Mouse (Mus musculus) naive thymus-derived CD4-positive, alpha-beta T cell, adult 2 months (primary cell): Measurements from ENCODE around the gene Mad1l1.

Experiments
- DNase-seq: peaks from one replicate; pipeline ENCODE4 v3.0.0-alpha.2; 2011; ENCODE audit warnings: low read depth

Gene Mad1l1

GRCm38 (mm10) chr5:140324058-140324457 lies 2.7 kb upstream of the Mad1l1 start:
- DNase-seq, result no peak

- no peak for DNase-seq
Measured at GRCm38 (mm10) chr5:140321756-140322575, 614 bp upstream of the Mad1l1 start.

- DNase-seq, result no peak
Measured at GRCm38 (mm10) chr5:140316716-140317115, 4.6 kb downstream of the Mad1l1 start.

- no peak for DNase-seq
Measured at GRCm38 (mm10) chr5:140307602-140308001, 13.8 kb downstream of the Mad1l1 start.

- no peak for DNase-seq
Measured at GRCm38 (mm10) chr5:140306016-140306415, 15.3 kb downstream of the Mad1l1 start.

- no peak for DNase-seq
Measured at GRCm38 (mm10) chr5:140298291-140298690, 23.1 kb downstream of the Mad1l1 start.

- DNase-seq, result peak; percentile 87
Measured at GRCm38 (mm10) chr5:140292152-140292551, 29.2 kb downstream of the Mad1l1 start.

GRCm38 (mm10) chr5:140289161-140289560 lies 32.2 kb downstream of the Mad1l1 start:
- no peak for DNase-seq

- DNase-seq, result no peak
Measured at GRCm38 (mm10) chr5:140288287-140288686, 33.1 kb downstream of the Mad1l1 start.

GRCm38 (mm10) chr5:140284761-140285160 lies 36.6 kb downstream of the Mad1l1 start:
- DNase-seq, result no peak

GRCm38 (mm10) chr5:140284011-140284410 lies 37.3 kb downstream of the Mad1l1 start:
- DNase-seq, result no peak

GRCm38 (mm10) chr5:140282900-140283299 lies 38.5 kb downstream of the Mad1l1 start:
- DNase-seq, result peak; percentile 20

GRCm38 (mm10) chr5:140282376-140282775 lies 39.0 kb downstream of the Mad1l1 start:
- DNase-seq, result peak; percentile 29

GRCm38 (mm10) chr5:140280205-140280604 lies 41.1 kb downstream of the Mad1l1 start:
- DNase-seq, result no peak

- DNase-seq, result no peak
Measured at GRCm38 (mm10) chr5:140276779-140277178, 44.6 kb downstream of the Mad1l1 start.

GRCm38 (mm10) chr5:140270976-140271685 lies 50.2 kb downstream of the Mad1l1 start:
- DNase-seq, result peak; percentile 57

GRCm38 (mm10) chr5:140268396-140268795 lies 53.0 kb downstream of the Mad1l1 start:
- no peak for DNase-seq

GRCm38 (mm10) chr5:140267061-140267460 lies 54.3 kb downstream of the Mad1l1 start:
- DNase-seq, result no peak

GRCm38 (mm10) chr5:140264825-140265575 lies 56.4 kb downstream of the Mad1l1 start:
- peak; percentile 20 for DNase-seq

GRCm38 (mm10) chr5:140263754-140264749 lies 57.3 kb downstream of the Mad1l1 start:
- DNase-seq, result no peak

GRCm38 (mm10) chr5:140262401-140262800 lies 59.0 kb downstream of the Mad1l1 start:
- no peak for DNase-seq
